8 mouse cellular contexts compared by ENCODE assay signal in the genomic region with DNA sequence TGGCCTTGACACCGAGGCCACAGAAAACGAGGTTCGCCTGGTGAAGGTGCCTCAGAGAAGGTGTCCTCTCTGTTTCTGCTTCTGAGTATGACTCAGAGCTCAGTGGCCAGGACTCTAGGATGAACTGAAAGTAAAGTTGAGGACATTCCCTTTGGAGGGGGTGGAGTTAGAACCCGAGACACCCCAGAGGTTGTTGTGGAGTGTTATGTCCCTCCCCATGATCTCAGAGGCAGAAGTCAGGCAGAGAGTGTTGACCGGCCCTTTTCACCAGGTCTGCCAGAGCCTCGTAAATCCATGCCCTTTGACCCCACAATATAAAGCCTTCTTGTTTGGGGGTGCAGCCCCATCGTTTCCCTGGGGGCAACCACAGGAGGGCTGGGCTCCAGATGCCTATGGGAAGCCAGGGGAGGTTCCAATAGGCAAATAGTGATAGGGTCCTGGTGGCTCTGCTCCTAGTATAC. TPM values are rescaled to one million over a fixed set of nuclear protein-coding genes. Genes with fewer than 3 reads are reported as not detected.
DNase-seq lines count a peak whose midpoint lies in the region; ATAC-seq lines count a peak whose summit lies in the region.

No protein-coding gene starts in this region.

- no peak for ATAC-seq in lung, embryonic 16.5 days (ENCODE audit: low read depth)
- ATAC-seq in forebrain, embryonic 13.5 days, result no peak
- ATAC-seq in liver, embryonic 11.5 days (replicated peaks; ENCODE audit: low FRiP score), result no peak
- ATAC-seq in stomach, embryonic 15.5 days (ENCODE audit: insufficient read depth, low FRiP score, low read depth), result no peak

- DNase-seq in lung, postnatal 10 days, result no peak
- DNase-seq in liver, embryonic 11.5 days (ENCODE audit: low spot score), result no peak
- no peak for DNase-seq in adrenal gland, postnatal 14 days
- no peak for DNase-seq in thymus, postnatal 4 days
- DNase-seq in right cerebral cortex, adult 2 months (ENCODE audit: low spot score in 2 of 2), result no peak

- H3K27me3 ChIP-seq in lung, embryonic 16.5 days (ENCODE audit: control insufficient read depth, insufficient read depth, low read depth, low read length), result no peaks in the 10 kb centered on the region
- H3K27me3 ChIP-seq in forebrain, embryonic 13.5 days, result no peaks in the 10 kb centered on the region
- H3K27me3 ChIP-seq in liver, embryonic 11.5 days (replicated peaks; ENCODE audit: control insufficient read depth, insufficient read depth, low read length), result no peaks in the 10 kb centered on the region
- no peaks in the 10 kb centered on the region for H3K27me3 ChIP-seq in stomach, embryonic 15.5 days (replicated peaks)

- no peaks in the 10 kb centered on the region for H3K9me3 ChIP-seq in lung, embryonic 16.5 days (ENCODE audit: control insufficient read depth, low read length)
- H3K9me3 ChIP-seq in forebrain, embryonic 13.5 days (replicated peaks), result no peaks in the 10 kb centered on the region
- H3K9me3 ChIP-seq in liver, embryonic 11.5 days (ENCODE audit: control insufficient read depth, low read length), result no peaks in the 10 kb centered on the region
- no peaks in the 10 kb centered on the region for H3K9me3 ChIP-seq in stomach, embryonic 15.5 days

- no peak overlapping the region for H3K4me3 ChIP-seq in lung, embryonic 16.5 days (ENCODE audit: low read length)
- H3K4me3 ChIP-seq in forebrain, embryonic 13.5 days, result peak overlapping the region; percentile 9; the same call in 1 of the 2 replicates
- H3K4me3 ChIP-seq in liver, embryonic 11.5 days (ENCODE audit: low read depth, low read length), result no peak overlapping the region
- H3K4me3 ChIP-seq in stomach, embryonic 15.5 days (replicated peaks), result no peak overlapping the region

- H3K4me2 ChIP-seq in lung, embryonic 16.5 days (ENCODE audit: low read depth, low read length), result no peak overlapping the region
- H3K4me2 ChIP-seq in forebrain, embryonic 13.5 days, result peak overlapping the region; percentile 75
- H3K4me2 ChIP-seq in liver, embryonic 11.5 days, result peak overlapping the region; percentile 5
- peak overlapping the region; percentile 34; the same call in 1 of the 2 replicates for H3K4me2 ChIP-seq in stomach, embryonic 15.5 days

- H3K4me1 ChIP-seq in lung, embryonic 16.5 days (replicated peaks; ENCODE audit: control insufficient read depth, insufficient read depth, low read length), result peaks cover 79% of the 10 kb centered on the region
- peaks cover 98% of the 10 kb centered on the region for H3K4me1 ChIP-seq in forebrain, embryonic 13.5 days
- peaks cover 94% of the 10 kb centered on the region for H3K4me1 ChIP-seq in liver, embryonic 11.5 days (replicated peaks; ENCODE audit: control insufficient read depth, insufficient read depth, low read length)
- peaks cover 86% of the 10 kb centered on the region for H3K4me1 ChIP-seq in stomach, embryonic 15.5 days

- H3K36me3 ChIP-seq in lung, embryonic 16.5 days (ENCODE audit: control insufficient read depth, insufficient read depth, low read length), result no peaks in the 10 kb centered on the region
- H3K36me3 ChIP-seq in forebrain, embryonic 13.5 days (ENCODE audit: poor library complexity, severe bottlenecking), result no peaks in the 10 kb centered on the region
- H3K36me3 ChIP-seq in liver, embryonic 11.5 days (ENCODE audit: control insufficient read depth, insufficient read depth, low read length), result no peaks in the 10 kb centered on the region
- no peaks in the 10 kb centered on the region for H3K36me3 ChIP-seq in stomach, embryonic 15.5 days

- H3K9ac ChIP-seq in lung, embryonic 16.5 days (ENCODE audit: low read length), result peak overlapping the region; percentile 39
- peak overlapping the region; percentile 28 for H3K9ac ChIP-seq in forebrain, embryonic 13.5 days
- H3K9ac ChIP-seq in liver, embryonic 11.5 days (ENCODE audit: low read depth, low read length), result no peak overlapping the region; the same call in 1 of the 2 replicates
- no peak overlapping the region for H3K9ac ChIP-seq in stomach, embryonic 15.5 days

- H3K27ac ChIP-seq in lung, embryonic 16.5 days (ENCODE audit: low read length), result peak overlapping the region; percentile 63
- H3K27ac ChIP-seq in forebrain, embryonic 13.5 days, result peak overlapping the region; percentile 79
- H3K27ac ChIP-seq in liver, embryonic 11.5 days (ENCODE audit: low read depth, low read length), result peak overlapping the region; percentile 53; the same call in 1 of the 2 replicates
- peak overlapping the region; percentile 76 for H3K27ac ChIP-seq in stomach, embryonic 15.5 days

- 30% methylated on average over 7 of the region's 7 CpGs for WGBS in lung, embryonic 16.5 days
- WGBS in forebrain, embryonic 13.5 days, result 34% methylated on average over 7 of the region's 7 CpGs
- 50% methylated on average over 7 of the region's 7 CpGs for WGBS in liver, embryonic 11.5 days
- 34% methylated on average over 7 of the region's 7 CpGs for WGBS in stomach, embryonic 15.5 days

RNA-seq across cellular contexts. Expression of gene Kif21b, which starts 5.9 kb away (rescaled TPM):
- polyA plus RNA-seq in lung, embryonic 16.5 days (2015; fragmentation: Nextera tagmentation; extraction: Ambion mirVana), result 2.2 and 2.6 TPM in 2 replicates
- polyA plus RNA-seq in forebrain, embryonic 13.5 days (2015; fragmentation: Nextera tagmentation; extraction: Ambion mirVana), result 43.4 and 45.5 TPM in 2 replicates
- 3.6 and 4.8 TPM in 2 replicates for polyA plus RNA-seq in liver, embryonic 11.5 days (2014; fragmentation: Nextera tagmentation; extraction: Ambion mirVana)
- 3.3 and 3.8 TPM in 2 replicates for polyA plus RNA-seq in stomach, embryonic 15.5 days (2015; fragmentation: Nextera tagmentation; extraction: Ambion mirVana)
- 2.7 and 12.5 TPM in 2 replicates for total RNA-seq in adrenal gland, postnatal 14 days (2021)

Comparison
In these comparisons a context has a peak if more than half of its experiments do, and no peak if none do; other contexts are left out.
1. H3K9ac ChIP-seq: peak in lung, embryonic 16.5 days (single experiment) and forebrain, embryonic 13.5 days (single experiment); none in liver, embryonic 11.5 days (single experiment) and stomach, embryonic 15.5 days (single experiment).
2. Peak in every context shown above with its lines, with median percentiles within 50 percentile points of each other: H3K27ac ChIP-seq.